Mouse (Mus musculus): Measurements from ENCODE around the gene Hoxa3. TPM values are rescaled to one million over a fixed set of nuclear protein-coding genes. Genes with fewer than 3 reads are reported as not detected.

The Hoxa3 gene
- polyA plus RNA-seq, 1 experiment from 2014 or later = 0.11 TPM

- H3K9me3 ChIP-seq (ENCODE audit: control insufficient read depth, low read length) = no peaks in the 10 kb centered on the region
- no peak overlapping the region for H3K4me2 ChIP-seq
- no peak overlapping the region for H3K27ac ChIP-seq (ENCODE audit: low read depth, low read length)
- DNase-seq (ENCODE audit: low spot score, missing footprints) (peak; percentile 97), ATAC-seq (ENCODE audit: low FRiP score) (no peak)
- peaks cover 93% of the 10 kb centered on the region for H3K27me3 ChIP-seq (ENCODE audit: control insufficient read depth, insufficient read depth, low read length)
- H3K4me3 ChIP-seq (ENCODE audit: low read depth, low read length) = no peak overlapping the region
- 1% methylated on average over 38 of the region's 38 CpGs for WGBS
- H3K9ac ChIP-seq (ENCODE audit: low read length) = no peak overlapping the region
- no peaks in the 10 kb centered on the region for H3K36me3 ChIP-seq (ENCODE audit: control insufficient read depth, insufficient read depth, low read length)
- no peaks in the 10 kb centered on the region for H3K4me1 ChIP-seq (ENCODE audit: control insufficient read depth, insufficient read depth, low read length)
These were observed 15.6 kb upstream of the Hoxa3 start for GRCm38 (mm10) chr6:52228475-52229465.

- no peak overlapping the region for H3K9ac ChIP-seq (ENCODE audit: low read length)
- 3% methylated on average over 11 of the region's 11 CpGs for WGBS
- no peak overlapping the region for H3K27ac ChIP-seq (ENCODE audit: low read depth, low read length)
These were observed 14.5 kb upstream of the Hoxa3 start for GRCm38 (mm10) chr6:52227470-52228222.

GRCm38 (mm10) chr6:52226569-52227257 is 13.6 kb upstream of the Hoxa3 start:
- Histone ChIP-seq H3K36me3 (ENCODE audit: control insufficient read depth, insufficient read depth, low read length) (no peaks in the 10 kb centered on the region), H3K4me2 (no peak overlapping the region), H3K27ac (ENCODE audit: low read depth, low read length) (no peak overlapping the region), H3K4me3 (ENCODE audit: low read depth, low read length) (no peak overlapping the region), H3K9ac (ENCODE audit: low read length) (no peak overlapping the region), H3K4me1 (ENCODE audit: control insufficient read depth, insufficient read depth, low read length) (no peaks in the 10 kb centered on the region), H3K27me3 (ENCODE audit: control insufficient read depth, insufficient read depth, low read length) (peaks cover 93% of the 10 kb centered on the region), H3K9me3 (ENCODE audit: control insufficient read depth, low read length) (no peaks in the 10 kb centered on the region)
- 3% methylated on average over 26 of the region's 26 CpGs for WGBS
- peak; percentile 96 for DNase-seq (ENCODE audit: low spot score, missing footprints)
- no peak for ATAC-seq (ENCODE audit: low FRiP score)

More at GRCm38 (mm10) chr6:52227470-52228222, 14.5 kb upstream of the Hoxa3 start:
- no peaks in the 10 kb centered on the region for H3K4me1 ChIP-seq (ENCODE audit: control insufficient read depth, insufficient read depth, low read length)
- no peaks in the 10 kb centered on the region for H3K9me3 ChIP-seq (ENCODE audit: control insufficient read depth, low read length)
- DNase-seq (ENCODE audit: low spot score, missing footprints) (peak; percentile 93), ATAC-seq (ENCODE audit: low FRiP score) (no peak)
- peaks cover 93% of the 10 kb centered on the region for H3K27me3 ChIP-seq (ENCODE audit: control insufficient read depth, insufficient read depth, low read length)
- no peak overlapping the region for H3K4me2 ChIP-seq
- H3K4me3 ChIP-seq (ENCODE audit: low read depth, low read length) = no peak overlapping the region
- no peaks in the 10 kb centered on the region for H3K36me3 ChIP-seq (ENCODE audit: control insufficient read depth, insufficient read depth, low read length)

- Histone ChIP-seq H3K4me2 (no peak overlapping the region), H3K4me3 (ENCODE audit: low read depth, low read length) (no peak overlapping the region)
These were observed 12.8 kb upstream of the Hoxa3 start for GRCm38 (mm10) chr6:52225612-52226568.

DNA sequence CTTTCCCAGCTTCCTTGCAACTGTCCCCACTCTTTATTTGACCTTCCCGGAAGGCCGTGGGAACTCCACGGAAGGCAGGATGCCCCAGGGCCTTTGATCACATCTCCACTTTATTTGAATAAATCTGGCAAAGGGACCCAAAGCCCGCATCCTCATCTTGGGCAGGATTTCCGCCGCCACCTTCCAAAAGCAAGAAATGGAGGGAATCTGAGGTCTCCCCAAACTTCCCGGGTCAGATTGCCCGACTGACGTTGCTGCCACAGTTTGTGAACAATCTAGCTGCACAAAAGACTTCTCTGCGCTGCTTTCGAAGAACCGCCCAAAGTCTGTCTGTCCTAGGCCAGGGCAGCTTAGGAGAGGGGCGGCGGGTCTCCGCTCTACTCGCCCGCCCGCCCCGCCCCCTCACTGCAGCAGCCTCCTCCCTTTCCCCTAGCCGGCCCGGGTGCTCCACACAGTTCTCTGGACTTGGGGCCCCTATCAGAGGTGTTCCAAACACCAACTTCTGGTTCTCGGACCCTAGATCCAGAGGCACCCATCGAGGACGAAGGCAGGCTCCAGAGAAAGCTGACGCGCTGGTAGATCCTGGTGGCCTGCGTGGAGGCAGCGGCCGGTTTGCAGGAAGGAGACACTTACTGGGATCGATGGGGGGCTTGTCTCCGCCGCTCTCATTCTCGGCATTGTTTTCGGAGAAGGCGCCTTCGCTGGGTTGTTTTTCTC is 11.9 kb upstream of the Hoxa3 start:
- DNase-seq (ENCODE audit: low spot score, missing footprints) (no peak), ATAC-seq (ENCODE audit: low FRiP score) (no peak)
- peaks cover 97% of the 10 kb centered on the region for H3K27me3 ChIP-seq (ENCODE audit: control insufficient read depth, insufficient read depth, low read length)
- H3K4me1 ChIP-seq (ENCODE audit: control insufficient read depth, insufficient read depth, low read length) = 0 out of 2 replicates have a peak, but pooled peaks cover 2% of the 10 kb centered on the region
- WGBS = 2% methylated on average over 32 of the region's 36 CpGs
- H3K4me2 ChIP-seq = no peak overlapping the region
- no peaks in the 10 kb centered on the region for H3K36me3 ChIP-seq (ENCODE audit: control insufficient read depth, insufficient read depth, low read length)
- H3K4me3 ChIP-seq (ENCODE audit: low read depth, low read length) = no peak overlapping the region
- H3K9me3 ChIP-seq (ENCODE audit: control insufficient read depth, low read length) = no peaks in the 10 kb centered on the region
- H3K27ac ChIP-seq (ENCODE audit: low read depth, low read length) = no peak overlapping the region
- H3K9ac ChIP-seq (ENCODE audit: low read length) = no peak overlapping the region

More at GRCm38 (mm10) chr6:52225612-52226568, 12.8 kb upstream of the Hoxa3 start:
- no peak overlapping the region for H3K27ac ChIP-seq (ENCODE audit: low read depth, low read length)
- H3K36me3 ChIP-seq (ENCODE audit: control insufficient read depth, insufficient read depth, low read length) = no peaks in the 10 kb centered on the region
- 0 out of 2 replicates have a peak, but pooled peaks cover 2% of the 10 kb centered on the region for H3K4me1 ChIP-seq (ENCODE audit: control insufficient read depth, insufficient read depth, low read length)
- peak; percentile 95 for DNase-seq (ENCODE audit: low spot score, missing footprints)
- H3K9ac ChIP-seq (ENCODE audit: low read length) = no peak overlapping the region
- no peaks in the 10 kb centered on the region for H3K9me3 ChIP-seq (ENCODE audit: control insufficient read depth, low read length)
- 2% methylated on average over 69 of the region's 69 CpGs for WGBS
- no peak for ATAC-seq (ENCODE audit: low FRiP score)
- H3K27me3 ChIP-seq (ENCODE audit: control insufficient read depth, insufficient read depth, low read length) = peaks cover 97% of the 10 kb centered on the region

- no peak for ATAC-seq (ENCODE audit: low FRiP score)
- no peak overlapping the region for H3K4me2 ChIP-seq
- H3K36me3 ChIP-seq (ENCODE audit: control insufficient read depth, insufficient read depth, low read length) = no peaks in the 10 kb centered on the region
- no peak overlapping the region for H3K27ac ChIP-seq (ENCODE audit: low read depth, low read length)
- H3K27me3 ChIP-seq (ENCODE audit: control insufficient read depth, insufficient read depth, low read length) = peaks cover 98% of the 10 kb centered on the region
- DNase-seq (ENCODE audit: low spot score, missing footprints) = peak; percentile 96
- 0 out of 2 replicates have a peak, but pooled peaks cover 2% of the 10 kb centered on the region for H3K4me1 ChIP-seq (ENCODE audit: control insufficient read depth, insufficient read depth, low read length)
- WGBS = 2% methylated on average over 24 of the region's 24 CpGs
- H3K9me3 ChIP-seq (ENCODE audit: control insufficient read depth, low read length) = no peaks in the 10 kb centered on the region
- no peak overlapping the region for H3K4me3 ChIP-seq (ENCODE audit: low read depth, low read length)
- H3K9ac ChIP-seq (ENCODE audit: low read length) = no peak overlapping the region
These were observed 11.0 kb upstream of the Hoxa3 start for GRCm38 (mm10) chr6:52223939-52224760.

DNA sequence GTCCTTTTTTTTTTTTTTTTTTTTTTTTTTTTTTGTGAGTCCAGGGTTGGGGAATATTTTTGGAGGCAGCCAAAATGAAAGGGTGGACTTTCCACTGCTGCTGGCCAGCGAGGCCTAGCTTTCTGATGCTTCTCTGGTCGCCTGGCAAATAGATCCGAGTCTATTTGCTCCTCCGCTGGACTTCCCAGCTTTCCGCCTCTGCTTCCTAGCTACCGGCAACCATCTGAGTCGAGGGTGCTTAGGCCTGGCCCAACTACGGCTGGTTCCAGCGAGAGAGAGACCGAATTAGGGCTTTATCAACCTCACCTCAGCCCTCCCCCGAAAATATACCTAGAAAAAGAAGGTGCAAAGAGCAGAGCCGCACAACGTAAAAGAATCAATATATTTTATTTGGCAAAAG is 9.6 kb upstream of the Hoxa3 start:
- Histone ChIP-seq H3K9me3 (ENCODE audit: control insufficient read depth, low read length) (no peaks in the 10 kb centered on the region), H3K9ac (ENCODE audit: low read length) (no peak overlapping the region), H3K27me3 (ENCODE audit: control insufficient read depth, insufficient read depth, low read length) (peaks cover 100% of the 10 kb centered on the region), H3K4me1 (ENCODE audit: control insufficient read depth, insufficient read depth, low read length) (peaks cover 2% of the 10 kb centered on the region; the same call in 1 of the 2 replicates), H3K27ac (ENCODE audit: low read depth, low read length) (no peak overlapping the region), H3K4me3 (ENCODE audit: low read depth, low read length) (no peak overlapping the region), H3K36me3 (ENCODE audit: control insufficient read depth, insufficient read depth, low read length) (no peaks in the 10 kb centered on the region), H3K4me2 (no peak overlapping the region)
- DNase-seq (ENCODE audit: low spot score, missing footprints) (no peak), ATAC-seq (ENCODE audit: low FRiP score) (no peak)
- 10% methylated on average over 13 of the region's 13 CpGs for WGBS

Measured in midbrain, embryonic 11.5 days (tissue).